Mouse (Mus musculus): ENCODE data around the gene Cacna2d3. TPM values are rescaled to one million over a fixed set of nuclear protein-coding genes. Genes with fewer than 3 reads are reported as not detected.

The Cacna2d3 gene
- total and polyA plus RNA-seq, 2 experiments from 2014 or later: 0.19 TPM; not detected in 1

DNA sequence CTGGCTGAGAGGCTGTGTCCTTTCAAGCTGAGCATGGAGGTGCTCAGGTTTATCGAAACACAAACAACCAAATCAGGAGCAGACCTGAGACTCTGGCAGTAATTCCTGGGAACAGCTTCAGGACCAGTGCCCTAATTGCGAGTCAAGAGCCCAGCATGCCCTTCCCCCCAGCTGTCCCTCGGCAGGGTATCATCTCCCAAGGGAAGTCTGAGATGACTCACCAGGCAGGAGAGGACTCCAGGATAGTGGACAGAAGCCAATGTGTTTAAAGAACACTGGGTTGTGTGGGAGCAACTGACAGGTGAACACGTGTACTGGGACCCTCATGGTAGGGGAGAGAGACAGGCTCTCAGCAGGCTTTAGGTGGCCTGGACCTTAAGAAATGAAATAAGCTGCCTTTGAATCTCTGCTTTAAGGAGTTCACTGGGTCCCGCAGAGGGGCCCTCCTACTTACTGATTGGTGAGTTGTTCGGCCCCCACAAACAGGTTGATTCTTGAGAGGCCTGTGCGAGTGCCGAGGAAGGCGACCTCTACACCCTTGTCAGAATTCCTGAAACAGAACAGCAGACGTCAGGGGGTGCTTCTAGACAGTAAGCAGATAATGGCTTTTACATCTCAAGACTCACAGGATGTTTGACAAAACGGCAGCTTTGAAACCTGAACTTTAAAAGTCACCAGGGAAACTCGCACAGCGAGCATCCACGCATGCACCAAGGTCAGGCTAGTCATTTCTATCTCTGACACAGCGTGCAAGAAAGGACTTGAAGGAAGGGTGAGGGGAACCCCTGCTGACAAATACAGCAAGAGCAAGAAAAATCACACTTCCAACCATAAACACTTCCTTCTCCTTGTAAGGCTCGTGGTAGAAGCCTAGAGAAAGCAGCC, 669.5 kb downstream of the Cacna2d3 start:
- WGBS: 32% methylated on average over 16 of the region's 16 CpGs
- H3K4me2 ChIP-seq (ENCODE audit: low read depth, low read length): no peak overlapping the region
- ATAC-seq (ENCODE audit: insufficient read depth, low read depth): no peak
- H3K9me3 ChIP-seq (replicated peaks; ENCODE audit: control insufficient read depth, low read length): no peaks in the 10 kb centered on the region
- H3K9ac ChIP-seq (replicated peaks; ENCODE audit: low read depth, low read length): no peak overlapping the region
- no peak for DNase-seq (ENCODE audit: low spot score)
- TF ChIP-seq CTCF (IDR thresholded peaks at IDR 0.05; ENCODE audit: low read depth) (no peak), EP300 (IDR thresholded peaks at IDR 0.05; ENCODE audit: low read depth) (no peak)
- H3K36me3 ChIP-seq (replicated peaks; ENCODE audit: control insufficient read depth, insufficient read depth, low read length): no peaks in the 10 kb centered on the region
- no peaks in the 10 kb centered on the region for H3K4me1 ChIP-seq (ENCODE audit: control insufficient read depth, insufficient read depth)
- no peak overlapping the region for H3K27ac ChIP-seq (ENCODE audit: low read depth)
- H3K27me3 ChIP-seq (ENCODE audit: control insufficient read depth, insufficient read depth, low read length): no peaks in the 10 kb centered on the region
- no peak overlapping the region for H3K4me3 ChIP-seq (ENCODE audit: low read depth, low read length)

DNA sequence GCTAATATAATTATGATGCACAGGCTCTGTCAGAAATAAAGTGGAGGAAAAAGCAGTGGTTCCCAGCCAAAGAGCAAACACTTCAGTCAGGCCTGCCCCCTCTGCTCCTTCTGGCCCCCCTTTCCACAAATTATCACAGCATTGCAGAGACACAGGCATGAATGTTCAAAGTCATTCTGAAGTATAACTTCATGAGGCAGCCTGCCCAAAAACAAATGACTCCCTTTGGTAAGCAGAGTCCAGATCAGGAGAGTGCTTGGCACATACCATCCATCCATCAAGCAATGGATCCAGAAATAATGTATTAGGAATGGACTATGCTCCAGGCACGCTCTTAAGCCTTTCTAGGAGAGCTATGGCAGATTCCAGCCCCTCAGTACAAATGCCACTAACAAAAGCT, 679.3 kb downstream of the Cacna2d3 start:
- H3K4me1 ChIP-seq (ENCODE audit: control insufficient read depth, insufficient read depth): peaks cover 4% of the 10 kb centered on the region; the same call in 1 of the 2 replicates
- H3K27me3 ChIP-seq (ENCODE audit: control insufficient read depth, insufficient read depth, low read length): no peaks in the 10 kb centered on the region
- DNase-seq (ENCODE audit: low spot score) (peak; percentile 13), ATAC-seq (ENCODE audit: insufficient read depth, low read depth) (0 out of 2 replicates have a peak, but pooled peaks have one; percentile 20)
- H3K4me2 ChIP-seq (ENCODE audit: low read depth, low read length): no peak overlapping the region
- no peak overlapping the region for H3K4me3 ChIP-seq (ENCODE audit: low read depth, low read length)
- H3K9ac ChIP-seq (replicated peaks; ENCODE audit: low read depth, low read length): no peak overlapping the region
- no peak for TF ChIP-seq EP300 (IDR thresholded peaks at IDR 0.05; ENCODE audit: low read depth)
- no peak for TF ChIP-seq CTCF (IDR thresholded peaks at IDR 0.05; ENCODE audit: low read depth)
- no peak overlapping the region for H3K27ac ChIP-seq (ENCODE audit: low read depth)
- no peaks in the 10 kb centered on the region for H3K9me3 ChIP-seq (replicated peaks; ENCODE audit: control insufficient read depth, low read length)
- 38% methylated on average over 1 of the region's 1 CpGs for WGBS
- no peaks in the 10 kb centered on the region for H3K36me3 ChIP-seq (replicated peaks; ENCODE audit: control insufficient read depth, insufficient read depth, low read length)

DNA sequence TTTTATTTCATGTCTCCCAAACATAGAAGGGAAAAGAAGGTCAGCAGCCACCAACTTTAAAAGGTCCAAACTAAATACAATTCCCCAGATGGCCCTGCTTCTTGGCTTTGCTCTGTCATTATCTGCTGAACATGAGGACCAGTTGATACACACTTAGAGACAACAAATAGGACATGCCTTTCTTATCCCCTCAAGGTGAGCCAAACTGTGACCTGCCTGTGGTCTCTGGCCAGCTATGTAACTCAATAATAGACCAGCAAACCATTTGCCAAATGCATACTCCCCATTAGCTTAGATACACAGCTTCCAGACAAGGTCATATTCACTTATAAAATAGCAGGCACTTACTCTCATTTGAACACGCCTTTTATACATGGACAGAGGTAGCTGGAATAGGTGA, 680.2 kb downstream of the Cacna2d3 start:
- Histone ChIP-seq H3K27me3 (ENCODE audit: control insufficient read depth, insufficient read depth, low read length) (no peaks in the 10 kb centered on the region), H3K4me2 (ENCODE audit: low read depth, low read length) (no peak overlapping the region), H3K4me1 (ENCODE audit: control insufficient read depth, insufficient read depth) (peaks cover 4% of the 10 kb centered on the region; the same call in 1 of the 2 replicates), H3K27ac (ENCODE audit: low read depth) (peak overlapping the region; percentile 43), H3K36me3 (replicated peaks; ENCODE audit: control insufficient read depth, insufficient read depth, low read length) (no peaks in the 10 kb centered on the region), H3K9ac (replicated peaks; ENCODE audit: low read depth, low read length) (no peak overlapping the region), H3K9me3 (replicated peaks; ENCODE audit: control insufficient read depth, low read length) (no peaks in the 10 kb centered on the region), H3K4me3 (ENCODE audit: low read depth, low read length) (no peak overlapping the region)
- peak; percentile 82 for ATAC-seq (ENCODE audit: insufficient read depth, low read depth)
- no peak for TF ChIP-seq EP300 (IDR thresholded peaks at IDR 0.05; ENCODE audit: low read depth)
- TF ChIP-seq CTCF (IDR thresholded peaks at IDR 0.05; ENCODE audit: low read depth): no peak
- 54% methylated on average over 1 of the region's 1 CpGs for WGBS
- DNase-seq (ENCODE audit: low spot score): peak; percentile 7

DNA sequence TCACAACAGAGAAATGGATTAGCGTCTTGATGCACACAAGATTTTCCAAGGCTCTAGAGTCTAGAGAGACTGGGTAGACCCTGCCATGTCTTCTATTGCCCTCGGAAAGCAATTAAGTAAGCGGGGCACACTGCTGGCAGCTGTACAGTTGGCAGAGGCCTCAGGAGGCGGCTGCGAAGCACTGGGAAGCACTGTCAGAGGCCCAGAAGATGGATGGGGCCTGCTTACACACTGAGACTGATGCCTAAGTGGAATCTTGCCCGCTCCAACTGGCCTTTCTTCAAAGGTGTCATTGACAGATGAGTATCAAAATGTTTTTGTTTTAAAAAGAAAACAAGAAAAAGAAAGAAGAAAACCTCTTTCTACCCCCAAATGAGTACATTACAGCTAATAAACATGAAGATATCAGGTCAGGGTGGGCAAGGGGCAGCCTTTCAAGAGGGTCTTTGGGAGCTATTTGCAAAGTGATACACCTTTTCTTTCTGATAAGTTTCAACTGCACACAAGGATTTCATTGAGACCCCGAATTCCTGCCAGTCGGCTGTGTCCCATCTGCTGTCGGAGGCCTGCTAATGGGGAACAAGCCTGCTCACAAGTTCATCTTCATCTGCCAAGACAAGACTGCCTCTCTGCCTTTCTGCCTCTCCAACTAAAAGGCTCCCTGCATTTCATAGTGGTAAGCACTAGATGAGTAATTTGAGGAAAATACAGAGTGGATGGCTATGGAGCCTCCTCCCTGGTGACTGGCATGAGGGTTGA, 680.9 kb downstream of the Cacna2d3 start:
- Histone ChIP-seq H3K9ac (replicated peaks; ENCODE audit: low read depth, low read length) (no peak overlapping the region), H3K4me1 (ENCODE audit: control insufficient read depth, insufficient read depth) (peaks cover 4% of the 10 kb centered on the region; the same call in 1 of the 2 replicates), H3K4me3 (ENCODE audit: low read depth, low read length) (no peak overlapping the region), H3K27me3 (ENCODE audit: control insufficient read depth, insufficient read depth, low read length) (no peaks in the 10 kb centered on the region), H3K36me3 (replicated peaks; ENCODE audit: control insufficient read depth, insufficient read depth, low read length) (no peaks in the 10 kb centered on the region), H3K4me2 (ENCODE audit: low read depth, low read length) (no peak overlapping the region), H3K9me3 (replicated peaks; ENCODE audit: control insufficient read depth, low read length) (no peaks in the 10 kb centered on the region), H3K27ac (ENCODE audit: low read depth) (peak overlapping the region; percentile 43)
- no peak for TF ChIP-seq CTCF (IDR thresholded peaks at IDR 0.05; ENCODE audit: low read depth)
- no peak for TF ChIP-seq EP300 (IDR thresholded peaks at IDR 0.05; ENCODE audit: low read depth)
- no peak for ATAC-seq (ENCODE audit: insufficient read depth, low read depth)
- DNase-seq (ENCODE audit: low spot score): no peak
- 65% methylated on average over 9 of the region's 9 CpGs for WGBS

DNA sequence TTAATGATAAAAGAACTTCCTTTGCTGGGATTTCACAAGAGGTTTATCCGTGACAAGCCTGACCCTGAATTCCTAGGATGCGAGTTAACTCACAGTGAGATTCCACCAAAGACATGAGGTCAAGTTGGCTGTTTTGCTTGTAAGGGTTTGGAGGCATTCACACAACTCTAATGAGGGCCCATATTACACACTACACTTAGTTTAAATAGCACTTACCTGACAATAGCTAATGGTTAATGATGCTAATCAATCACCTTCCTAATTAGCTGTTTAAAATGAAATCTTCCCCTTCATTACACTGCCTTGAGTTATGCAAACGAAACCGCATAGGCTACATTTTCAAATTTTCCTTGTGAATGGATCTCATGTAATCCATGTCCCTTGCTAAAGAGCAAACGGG, 683.4 kb downstream of the Cacna2d3 start:
- 82% methylated on average over 5 of the region's 5 CpGs for WGBS
- DNase-seq (ENCODE audit: low spot score): no peak
- no peak overlapping the region for H3K9ac ChIP-seq (replicated peaks; ENCODE audit: low read depth, low read length)
- H3K4me3 ChIP-seq (ENCODE audit: low read depth, low read length): no peak overlapping the region
- H3K4me2 ChIP-seq (ENCODE audit: low read depth, low read length): no peak overlapping the region
- no peaks in the 10 kb centered on the region for H3K27me3 ChIP-seq (ENCODE audit: control insufficient read depth, insufficient read depth, low read length)
- no peaks in the 10 kb centered on the region for H3K9me3 ChIP-seq (replicated peaks; ENCODE audit: control insufficient read depth, low read length)
- no peak for ATAC-seq (ENCODE audit: insufficient read depth, low read depth)
- peaks cover 4% of the 10 kb centered on the region; the same call in 1 of the 2 replicates for H3K4me1 ChIP-seq (ENCODE audit: control insufficient read depth, insufficient read depth)
- TF ChIP-seq EP300 (IDR thresholded peaks at IDR 0.05; ENCODE audit: low read depth) (no peak), CTCF (IDR thresholded peaks at IDR 0.05; ENCODE audit: low read depth) (no peak)
- H3K27ac ChIP-seq (ENCODE audit: low read depth): no peak overlapping the region
- H3K36me3 ChIP-seq (replicated peaks; ENCODE audit: control insufficient read depth, insufficient read depth, low read length): no peaks in the 10 kb centered on the region

Measured in heart, postnatal 0 days (tissue).